Mouse (Mus musculus) brain, embryonic 14.5 days (tissue): Measurements from ENCODE around the gene Rag2.

ENCODE experiments used
- CTCF ChIP-seq: fragments of 200-500 bp; IDR thresholded peaks from 2 replicates; pipeline ENCODE4 v1.5.1; 2012; ENCODE audit warnings: inconsistent platforms, mild to moderate bottlenecking, moderate library complexity, borderline replicate concordance; ENCODE audit not compliant: insufficient read depth, insufficient read length; ENCODE audit errors: extremely low read depth
- POLR2A ChIP-seq: fragments of 200-500 bp; IDR thresholded peaks from 2 replicates; pipeline ENCODE4 v1.6.1; 2012; ENCODE audit warnings: mild to moderate bottlenecking, inconsistent platforms, borderline replicate concordance; ENCODE audit not compliant: poor library complexity, insufficient read depth, insufficient read length, severe bottlenecking; ENCODE audit errors: extremely low read depth

DNA sequence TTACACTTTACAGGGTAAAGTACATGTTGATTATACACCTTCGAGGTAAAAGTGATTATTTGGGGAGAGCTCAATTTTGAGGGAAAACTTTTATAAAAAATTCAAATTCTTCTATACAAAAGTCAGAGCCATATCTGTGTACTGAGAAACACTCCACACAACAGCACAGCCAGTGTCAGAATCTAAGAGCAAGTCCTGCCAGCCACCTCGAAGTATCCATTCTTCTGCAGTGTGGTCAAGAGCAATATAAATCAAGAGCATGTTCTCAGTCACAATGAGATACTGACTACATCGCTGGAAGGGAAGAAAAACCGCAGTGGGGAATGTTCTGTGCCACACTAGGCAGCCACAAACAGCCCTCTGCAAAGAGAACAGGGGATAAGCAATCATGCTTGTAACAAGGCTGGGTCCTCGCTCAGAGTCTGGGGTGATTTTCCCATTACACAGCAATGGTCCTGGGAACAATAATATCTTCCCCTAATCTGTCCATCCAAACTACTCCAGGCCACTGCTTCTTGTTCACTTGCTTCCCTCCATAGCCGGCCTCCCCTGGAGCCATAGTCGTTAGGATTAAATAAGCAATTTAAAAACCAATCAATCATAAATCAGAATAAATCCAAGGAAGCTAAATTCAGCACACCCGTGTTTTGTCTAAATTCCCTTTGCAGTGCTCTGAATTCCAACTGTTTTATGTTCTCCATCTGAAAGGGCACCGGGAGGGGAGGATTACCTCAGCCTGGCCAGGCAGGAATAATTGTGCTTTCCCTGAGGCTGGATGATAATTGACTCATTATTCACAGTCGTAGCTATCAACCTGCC, 32.3 kb upstream of the Rag2 start:
- TF ChIP-seq POLR2A (no peak), CTCF (no peak)
